Mouse (Mus musculus) CD4-positive naive resting alpha-beta T cell, adult 57 days (primary cell): Measurements from ENCODE around the gene Gm379. TPM values are rescaled to one million over a fixed set of nuclear protein-coding genes. Genes with fewer than 3 reads are reported as not detected.

ENCODE experiments used
- total RNA-seq: library from RNA; stranded (reverse); gene quantifications from one replicate; pipeline ENCODE4 v1.2.4, GENCODE M21; 2023

Gene Gm379
- not detected for total RNA-seq

DNA sequence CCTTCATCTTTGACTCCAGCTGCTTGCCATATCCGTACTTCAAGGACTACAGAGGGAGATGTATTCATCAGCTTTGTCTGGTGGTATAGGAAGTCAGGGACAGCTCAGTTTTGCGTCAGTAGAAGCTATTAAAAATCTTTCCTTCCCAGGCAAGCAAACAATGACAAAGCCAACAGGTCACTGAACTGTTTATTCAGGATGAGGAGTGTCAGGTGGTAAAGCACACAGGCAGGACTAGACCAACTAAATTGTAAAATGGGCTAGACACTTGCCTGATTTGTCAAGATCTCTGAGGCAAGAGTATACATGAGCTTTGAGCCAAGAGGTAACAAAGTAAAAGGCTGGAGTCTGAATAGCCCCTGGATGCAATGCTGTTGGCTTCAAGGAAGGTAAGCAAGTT is at the start of gene Gm379:
TSS of gene Gm379 (minus strand) at position 7 of the 400 bp plus-strand sequence.

Other genes starting within 250 kb of the Gm379 start
- 22.5 TPM for gene Brwd3, start 169.5 kb upstream of the Gm379 start, total RNA-seq